In the genomic region with DNA sequence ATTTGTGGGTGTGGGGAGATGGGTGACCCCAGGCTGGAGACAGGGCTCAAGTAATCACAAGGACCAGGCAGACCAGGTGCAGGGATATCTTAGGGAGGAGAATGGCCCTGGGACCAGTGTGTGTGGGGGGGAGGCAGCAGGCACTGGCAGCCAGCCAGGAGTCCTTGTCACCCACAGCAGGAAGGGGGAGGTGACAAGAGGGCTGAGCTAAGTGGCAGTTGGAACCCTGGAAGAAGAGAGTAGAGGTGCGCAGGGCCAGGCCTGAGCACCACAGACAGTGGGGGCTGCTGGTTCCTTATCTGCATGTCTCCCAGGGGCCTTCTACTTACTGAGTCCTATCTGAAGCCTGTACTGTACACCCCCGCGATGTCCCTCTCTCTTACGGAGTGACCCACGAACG, we compare ENCODE assay signal across 8 mouse cellular contexts. TPM values are rescaled to one million over a fixed set of nuclear protein-coding genes. Genes with fewer than 3 reads are reported as not detected.
DNase-seq lines count a peak whose midpoint lies in the region; ATAC-seq lines count a peak whose summit lies in the region.

No protein-coding gene starts in this region.

- no peak for DNase-seq in kidney, adult 18-20 months
- DNase-seq in embryonic facial prominence, embryonic 10.5 days (ENCODE audit: low spot score) = no peak
- DNase-seq in Muller cell, postnatal 12 days (ENCODE audit: inconsistent ontology term) = no peak
- DNase-seq in left cerebral cortex, adult 8-10 months (ENCODE audit: low spot score in 2 of 2) = no peak
- no peak for DNase-seq in frontal cortex, postnatal 25 days (ENCODE audit: low spot score in 2 of 2)

- no peaks in the 10 kb centered on the region for H3K36me3 ChIP-seq in kidney, embryonic 16.5 days (ENCODE audit: insufficient read depth, low read length)
- H3K36me3 ChIP-seq in embryonic facial prominence, embryonic 10.5 days (replicated peaks) = no peaks in the 10 kb centered on the region
- H3K36me3 ChIP-seq in intestine, embryonic 15.5 days = 0 out of 2 replicates have a peak, but pooled peaks cover 4% of the 10 kb centered on the region

- no peak overlapping the region for H3K4me3 ChIP-seq in kidney, embryonic 16.5 days (ENCODE audit: low read length)
- 0 out of 2 replicates have a peak overlapping the region, but pooled peaks have one; percentile 13 for H3K4me3 ChIP-seq in embryonic facial prominence, embryonic 10.5 days
- H3K4me3 ChIP-seq in intestine, embryonic 15.5 days (replicated peaks) = no peak overlapping the region

- 0 out of 2 replicates have a peak, but pooled peaks have one; percentile 10 for ATAC-seq in kidney, embryonic 16.5 days (ENCODE audit: low FRiP score, low TSS enrichment)
- ATAC-seq in intestine, embryonic 15.5 days = peak; percentile 41
- peak; percentile 62 for ATAC-seq in megakaryocyte progenitor cell, adult 5-6 weeks (replicated peaks; ENCODE audit: poor library complexity)

- no peaks in the 10 kb centered on the region for H3K9me3 ChIP-seq in kidney, embryonic 16.5 days (ENCODE audit: low read length)
- H3K9me3 ChIP-seq in embryonic facial prominence, embryonic 10.5 days = no peaks in the 10 kb centered on the region
- H3K9me3 ChIP-seq in intestine, embryonic 15.5 days = no peaks in the 10 kb centered on the region

- peak overlapping the region; percentile 1; the same call in 1 of the 2 replicates for H3K9ac ChIP-seq in kidney, embryonic 16.5 days (replicated peaks; ENCODE audit: low read length)
- H3K9ac ChIP-seq in intestine, embryonic 15.5 days = no peak overlapping the region

- peak overlapping the region; percentile 72 for H3K27ac ChIP-seq in kidney, embryonic 16.5 days (ENCODE audit: low read length)
- no peak overlapping the region; the same call in 1 of the 2 replicates for H3K27ac ChIP-seq in embryonic facial prominence, embryonic 10.5 days (replicated peaks)
- H3K27ac ChIP-seq in intestine, embryonic 15.5 days = peak overlapping the region; percentile 86

- H3K4me2 ChIP-seq in kidney, embryonic 16.5 days (replicated peaks; ENCODE audit: low read depth, low read length) = no peak overlapping the region
- peak overlapping the region; percentile 17; the same call in 1 of the 2 replicates for H3K4me2 ChIP-seq in intestine, embryonic 15.5 days (replicated peaks)

- peaks cover 45% of the 10 kb centered on the region for H3K4me1 ChIP-seq in kidney, embryonic 16.5 days (ENCODE audit: insufficient read depth, low read length)
- peaks cover 45% of the 10 kb centered on the region for H3K4me1 ChIP-seq in embryonic facial prominence, embryonic 10.5 days
- peaks cover 34% of the 10 kb centered on the region for H3K4me1 ChIP-seq in intestine, embryonic 15.5 days (replicated peaks)

- H3K27me3 ChIP-seq in kidney, embryonic 16.5 days (ENCODE audit: insufficient read depth, low read length) = no peaks in the 10 kb centered on the region
- peaks cover 57% of the 10 kb centered on the region for H3K27me3 ChIP-seq in embryonic facial prominence, embryonic 10.5 days (replicated peaks; ENCODE audit: low read depth, poor library complexity, severe bottlenecking)
- peaks cover under 1% of the 10 kb centered on the region for H3K27me3 ChIP-seq in intestine, embryonic 15.5 days (replicated peaks)

- 64% methylated on average over 6 of the region's 6 CpGs for WGBS in kidney, embryonic 16.5 days
- 73% methylated on average over 6 of the region's 6 CpGs for WGBS in embryonic facial prominence, embryonic 10.5 days
- 66% methylated on average over 6 of the region's 6 CpGs for WGBS in intestine, embryonic 15.5 days

RNA-seq across cellular contexts. Expression of a gene that starts 7.0 kb away (rescaled TPM):
- 17.6 and 22.3 TPM in 2 replicates for polyA plus RNA-seq in kidney, embryonic 16.5 days (2015; fragmentation: Nextera tagmentation; extraction: Ambion mirVana)
- 9.6 TPM in 2 replicates for polyA plus RNA-seq in embryonic facial prominence, embryonic 10.5 days (2016; fragmentation: Nextera tagmentation; extraction: Ambion mirVana)
- polyA plus RNA-seq in intestine, embryonic 15.5 days (2015; fragmentation: Nextera tagmentation; extraction: Ambion mirVana) = 15.5 and 16.7 TPM in 2 replicates
- 3.2 and 3.5 TPM in 2 replicates for total RNA-seq in megakaryocyte progenitor cell, adult 5-6 weeks (2015)
- total RNA-seq in megakaryocyte progenitor cell, adult 5-6 weeks (2017) = 1.2 and 2.3 TPM in 2 replicates
- 10 to 100 TPM in 2 of 4 experiments, 1 to 10 TPM in 2; 8.5 to 11.1 (median 9.9) TPM for total RNA-seq in left cerebral cortex, adult 8-10 months (2022)

RNA-seq across cellular contexts. Expression of a gene that starts 7.1 kb away (rescaled TPM):
- polyA plus RNA-seq in kidney, embryonic 16.5 days (2015; fragmentation: Nextera tagmentation; extraction: Ambion mirVana) = 2.5 and 2.8 TPM in 2 replicates
- polyA plus RNA-seq in embryonic facial prominence, embryonic 10.5 days (2016; fragmentation: Nextera tagmentation; extraction: Ambion mirVana) = 0.17 and 0.30 TPM in 2 replicates
- 0.19 TPM in 1 of 2 replicates, not detected in the other for polyA plus RNA-seq in intestine, embryonic 15.5 days (2015; fragmentation: Nextera tagmentation; extraction: Ambion mirVana)
- total RNA-seq in megakaryocyte progenitor cell, adult 5-6 weeks (2015) = not detected in 2 replicates
- not detected in 2 replicates for total RNA-seq in megakaryocyte progenitor cell, adult 5-6 weeks (2017)
- 1 to 10 TPM in 2 of 4 experiments, under 1 TPM in 2; 0.65 to 1.7 (median 0.96) TPM for total RNA-seq in left cerebral cortex, adult 8-10 months (2022)

RNA-seq across cellular contexts. Expression of a gene that starts 9.7 kb away (rescaled TPM):
- polyA plus RNA-seq in kidney, embryonic 16.5 days (2015; fragmentation: Nextera tagmentation; extraction: Ambion mirVana) = 2.4 and 2.7 TPM in 2 replicates
- not detected in 2 replicates for polyA plus RNA-seq in embryonic facial prominence, embryonic 10.5 days (2016; fragmentation: Nextera tagmentation; extraction: Ambion mirVana)
- polyA plus RNA-seq in intestine, embryonic 15.5 days (2015; fragmentation: Nextera tagmentation; extraction: Ambion mirVana) = 0.25 TPM in 1 of 2 replicates, not detected in the other
- total RNA-seq in megakaryocyte progenitor cell, adult 5-6 weeks (2015) = not detected in 2 replicates
- not detected in 2 replicates for total RNA-seq in megakaryocyte progenitor cell, adult 5-6 weeks (2017)
- 10 to 100 TPM in 2 of 4 experiments, 1 to 10 TPM in 2; 8.2 to 16.6 (median 12.1) TPM for total RNA-seq in left cerebral cortex, adult 8-10 months (2022)

RNA-seq across cellular contexts. Expression of a gene that starts 19.0 kb away (rescaled TPM):
- 54.9 and 57.7 TPM in 2 replicates for polyA plus RNA-seq in kidney, embryonic 16.5 days (2015; fragmentation: Nextera tagmentation; extraction: Ambion mirVana)
- 27.5 and 29.5 TPM in 2 replicates for polyA plus RNA-seq in embryonic facial prominence, embryonic 10.5 days (2016; fragmentation: Nextera tagmentation; extraction: Ambion mirVana)
- polyA plus RNA-seq in intestine, embryonic 15.5 days (2015; fragmentation: Nextera tagmentation; extraction: Ambion mirVana) = 31.9 and 35.1 TPM in 2 replicates
- total RNA-seq in megakaryocyte progenitor cell, adult 5-6 weeks (2015) = not detected in 2 replicates
- total RNA-seq in megakaryocyte progenitor cell, adult 5-6 weeks (2017) = not detected in 2 replicates
- 1 to 10 TPM; 2.0 to 2.6 (median 2.3) TPM for total RNA-seq in left cerebral cortex, adult 8-10 months (2022)

RNA-seq across cellular contexts. Expression of a gene that starts 35.1 kb away (rescaled TPM):
- polyA plus RNA-seq in kidney, embryonic 16.5 days (2015; fragmentation: Nextera tagmentation; extraction: Ambion mirVana) = 62.0 and 62.4 TPM in 2 replicates
- polyA plus RNA-seq in embryonic facial prominence, embryonic 10.5 days (2016; fragmentation: Nextera tagmentation; extraction: Ambion mirVana) = 40.8 and 41.7 TPM in 2 replicates
- 39.4 and 39.7 TPM in 2 replicates for polyA plus RNA-seq in intestine, embryonic 15.5 days (2015; fragmentation: Nextera tagmentation; extraction: Ambion mirVana)
- total RNA-seq in megakaryocyte progenitor cell, adult 5-6 weeks (2015) = 11.1 and 12.0 TPM in 2 replicates
- total RNA-seq in megakaryocyte progenitor cell, adult 5-6 weeks (2017) = 17.8 and 23.1 TPM in 2 replicates
- total RNA-seq in left cerebral cortex, adult 8-10 months (2022) = 10 to 100 TPM; 35.7 to 40.8 (median 38.3) TPM

Comparison
In these comparisons a context has a peak if more than half of its experiments do, and no peak if none do; other contexts are left out.
1. ATAC-seq: peak in every context shown above with its lines; median percentile 62 in megakaryocyte progenitor cell, adult 5-6 weeks; 41 in intestine, embryonic 15.5 days; 10 in kidney, embryonic 16.5 days.